Mouse (Mus musculus): ENCODE results near the gene Neurod6.

GRCm38 (mm10) chr6:55634662-55635061 is 46.4 kb downstream of the Neurod6 start:
- TF ChIP-seq CTCF (IDR thresholded peaks at IDR 0.05; ENCODE audit: low read depth) (no peak), EP300 (optimal IDR thresholded peaks at IDR 0.05) (no peak)

Data from stomach, postnatal 0 days (tissue).